Mouse (Mus musculus): ENCODE results near the gene Celsr1. TPM values are rescaled to one million over a fixed set of nuclear protein-coding genes. Genes with fewer than 3 reads are reported as not detected.

Gene Celsr1
- polyA plus RNA-seq, 1 experiment from 2014 or later: 8.8 TPM

DNA sequence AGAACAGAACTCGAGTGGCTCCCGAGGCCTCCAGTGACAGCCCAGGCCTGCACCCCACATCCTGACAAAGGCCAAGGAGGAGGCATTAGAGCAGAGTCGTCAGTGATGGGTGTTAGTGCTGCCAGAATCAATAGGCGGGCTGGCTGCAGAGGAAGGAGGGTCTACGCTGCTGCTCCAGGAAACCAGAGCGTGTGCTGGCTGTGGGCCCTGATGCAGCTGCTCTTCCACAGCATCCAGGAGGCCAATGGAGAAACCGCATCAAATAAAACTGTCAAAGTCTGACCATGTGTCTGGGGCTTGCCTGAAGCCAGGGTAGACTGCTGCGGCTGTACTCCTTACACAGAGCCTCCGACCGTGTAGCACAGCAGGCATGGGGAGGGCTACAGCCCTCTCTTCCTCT, 136.5 kb downstream of the Celsr1 start:
- H3K27me3 ChIP-seq (ENCODE audit: control insufficient read depth, insufficient read depth, low read length): no peaks in the 10 kb centered on the region
- H3K4me1 ChIP-seq (ENCODE audit: control insufficient read depth, insufficient read depth, low read length): no peaks in the 10 kb centered on the region
- no peak overlapping the region for H3K4me3 ChIP-seq (ENCODE audit: low read length)
- no peak for ATAC-seq (ENCODE audit: low FRiP score, low TSS enrichment)
- no peak overlapping the region for H3K4me2 ChIP-seq (replicated peaks; ENCODE audit: low read depth, low read length)
- H3K9me3 ChIP-seq (ENCODE audit: control insufficient read depth, low read length): no peaks in the 10 kb centered on the region
- peaks cover 66% of the 10 kb centered on the region for H3K36me3 ChIP-seq (ENCODE audit: control insufficient read depth, insufficient read depth, low read length)
- WGBS: 78% methylated on average over 10 of the region's 10 CpGs
- no peak overlapping the region for H3K9ac ChIP-seq (ENCODE audit: low read depth, low read length)
- no peak overlapping the region for H3K27ac ChIP-seq (ENCODE audit: low read depth, low read length)

DNA sequence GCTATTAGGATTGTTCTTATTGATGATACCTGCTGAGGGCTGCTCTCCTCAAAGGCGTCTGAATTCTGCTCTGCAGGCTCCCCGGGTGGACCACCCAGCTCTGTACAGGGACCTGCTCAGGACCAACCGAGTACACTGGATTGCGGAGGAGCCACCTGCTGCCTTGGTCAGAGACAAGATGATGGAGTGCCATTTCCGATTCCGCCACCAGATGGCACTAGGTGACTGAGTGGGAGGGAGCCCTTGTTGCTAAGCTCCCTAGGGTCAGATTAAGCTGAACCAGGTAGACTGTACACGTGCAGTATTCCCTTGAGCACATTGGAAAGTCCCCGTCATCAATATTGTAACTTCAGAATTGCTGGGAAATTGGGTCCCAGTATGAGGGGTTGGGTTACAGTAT, 137.3 kb downstream of the Celsr1 start:
- H3K9ac ChIP-seq (ENCODE audit: low read depth, low read length): no peak overlapping the region
- H3K4me3 ChIP-seq (ENCODE audit: low read length): no peak overlapping the region
- H3K36me3 ChIP-seq (ENCODE audit: control insufficient read depth, insufficient read depth, low read length): peaks cover 66% of the 10 kb centered on the region
- 15% methylated on average over 8 of the region's 8 CpGs for WGBS
- ATAC-seq (ENCODE audit: low FRiP score, low TSS enrichment): peak; percentile 60
- no peaks in the 10 kb centered on the region for H3K27me3 ChIP-seq (ENCODE audit: control insufficient read depth, insufficient read depth, low read length)
- no peak overlapping the region for H3K4me2 ChIP-seq (replicated peaks; ENCODE audit: low read depth, low read length)
- H3K27ac ChIP-seq (ENCODE audit: low read depth, low read length): no peak overlapping the region
- H3K9me3 ChIP-seq (ENCODE audit: control insufficient read depth, low read length): no peaks in the 10 kb centered on the region
- no peaks in the 10 kb centered on the region for H3K4me1 ChIP-seq (ENCODE audit: control insufficient read depth, insufficient read depth, low read length)

DNA sequence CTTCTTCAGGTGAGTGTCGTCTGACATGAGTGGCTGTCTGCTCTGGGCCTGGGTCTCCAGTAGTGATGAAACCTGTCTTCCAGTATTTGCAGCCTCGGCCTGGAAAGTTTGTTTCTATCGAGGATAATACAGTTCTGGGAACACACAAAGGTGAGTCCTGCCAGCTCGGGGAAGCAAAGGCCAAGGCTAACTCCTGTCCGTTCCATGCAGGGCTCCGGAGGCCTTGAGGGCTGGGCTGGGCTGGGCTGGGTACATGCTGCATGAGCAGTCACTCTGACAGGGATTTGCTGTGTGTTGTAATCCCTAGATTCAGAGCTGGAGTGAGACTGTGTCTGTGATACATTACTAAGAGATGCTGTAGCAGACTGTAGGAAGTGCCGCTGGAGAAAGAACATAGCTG, 139.7 kb downstream of the Celsr1 start:
- no peak overlapping the region for H3K4me2 ChIP-seq (replicated peaks; ENCODE audit: low read depth, low read length)
- ATAC-seq (ENCODE audit: low FRiP score, low TSS enrichment): no peak
- H3K4me1 ChIP-seq (ENCODE audit: control insufficient read depth, insufficient read depth, low read length): no peaks in the 10 kb centered on the region
- no peaks in the 10 kb centered on the region for H3K9me3 ChIP-seq (ENCODE audit: control insufficient read depth, low read length)
- no peak overlapping the region for H3K27ac ChIP-seq (ENCODE audit: low read depth, low read length)
- 91% methylated on average over 7 of the region's 7 CpGs for WGBS
- H3K36me3 ChIP-seq (ENCODE audit: control insufficient read depth, insufficient read depth, low read length): peaks cover 79% of the 10 kb centered on the region
- no peaks in the 10 kb centered on the region for H3K27me3 ChIP-seq (ENCODE audit: control insufficient read depth, insufficient read depth, low read length)
- H3K9ac ChIP-seq (ENCODE audit: low read depth, low read length): no peak overlapping the region
- H3K4me3 ChIP-seq (ENCODE audit: low read length): no peak overlapping the region

DNA sequence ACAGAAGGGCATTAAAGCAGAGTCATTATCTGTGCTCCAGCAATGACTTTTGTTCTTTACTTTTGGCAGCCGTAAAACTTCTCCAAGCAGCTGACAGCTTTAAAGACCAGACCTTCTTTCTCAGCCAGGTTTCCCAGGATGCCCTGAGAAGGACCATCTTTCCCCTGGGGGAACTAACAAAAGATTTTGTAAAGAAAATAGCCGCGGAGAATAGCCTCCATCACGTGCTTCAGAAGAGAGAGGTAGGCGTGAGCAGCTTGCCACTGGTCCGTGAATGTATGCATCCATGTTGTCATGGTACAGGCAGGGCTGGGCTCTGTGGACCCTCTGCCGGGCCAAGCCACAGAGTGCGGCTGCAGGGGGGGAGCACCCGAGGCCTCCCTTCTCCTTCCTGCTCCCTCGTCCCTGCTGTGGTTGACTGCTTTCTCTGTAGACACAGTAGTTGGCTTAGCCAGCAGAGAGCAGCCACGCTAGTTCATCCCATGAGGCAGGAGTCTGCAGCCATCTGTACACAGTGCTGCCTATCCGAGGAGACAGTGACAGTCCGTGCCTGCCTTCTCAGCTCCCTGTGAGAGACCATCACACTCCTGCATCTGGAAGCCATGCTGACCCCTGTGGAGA, 141.0 kb downstream of the Celsr1 start:
- Histone ChIP-seq H3K4me1 (ENCODE audit: control insufficient read depth, insufficient read depth, low read length) (no peaks in the 10 kb centered on the region), H3K4me2 (replicated peaks; ENCODE audit: low read depth, low read length) (no peak overlapping the region), H3K27me3 (ENCODE audit: control insufficient read depth, insufficient read depth, low read length) (no peaks in the 10 kb centered on the region), H3K36me3 (ENCODE audit: control insufficient read depth, insufficient read depth, low read length) (peaks cover 75% of the 10 kb centered on the region), H3K27ac (ENCODE audit: low read depth, low read length) (no peak overlapping the region), H3K9me3 (ENCODE audit: control insufficient read depth, low read length) (no peaks in the 10 kb centered on the region), H3K4me3 (ENCODE audit: low read length) (no peak overlapping the region), H3K9ac (ENCODE audit: low read depth, low read length) (no peak overlapping the region)
- 72% methylated on average over 13 of the region's 13 CpGs for WGBS
- ATAC-seq (ENCODE audit: low FRiP score, low TSS enrichment): no peak

DNA sequence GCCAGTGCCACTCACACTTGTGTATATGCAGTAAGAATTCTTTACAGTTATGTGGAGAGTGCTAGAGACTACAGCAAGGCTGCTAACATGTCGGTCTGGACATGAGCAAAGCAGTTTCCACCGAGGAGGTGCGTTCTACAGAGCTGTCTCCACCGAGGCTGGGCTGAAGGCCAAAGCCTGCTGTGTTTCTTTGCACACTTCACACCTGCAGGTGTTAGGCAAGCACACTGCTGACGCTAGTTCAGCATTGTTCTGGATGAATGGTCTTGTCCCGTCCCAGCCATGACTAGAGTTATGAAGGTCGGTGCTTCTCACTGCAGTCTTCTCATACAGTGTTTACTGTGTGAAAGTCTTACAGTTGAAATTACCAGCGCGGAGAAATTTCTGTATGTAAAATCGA, 141.6 kb downstream of the Celsr1 start:
- 69% methylated on average over 10 of the region's 10 CpGs for WGBS
- Histone ChIP-seq H3K36me3 (ENCODE audit: control insufficient read depth, insufficient read depth, low read length) (peaks cover 68% of the 10 kb centered on the region), H3K27ac (ENCODE audit: low read depth, low read length) (no peak overlapping the region), H3K9ac (ENCODE audit: low read depth, low read length) (no peak overlapping the region), H3K4me3 (ENCODE audit: low read length) (no peak overlapping the region), H3K4me2 (replicated peaks; ENCODE audit: low read depth, low read length) (no peak overlapping the region), H3K9me3 (ENCODE audit: control insufficient read depth, low read length) (no peaks in the 10 kb centered on the region), H3K4me1 (ENCODE audit: control insufficient read depth, insufficient read depth, low read length) (no peaks in the 10 kb centered on the region), H3K27me3 (ENCODE audit: control insufficient read depth, insufficient read depth, low read length) (no peaks in the 10 kb centered on the region)
- ATAC-seq (ENCODE audit: low FRiP score, low TSS enrichment): no peak

DNA sequence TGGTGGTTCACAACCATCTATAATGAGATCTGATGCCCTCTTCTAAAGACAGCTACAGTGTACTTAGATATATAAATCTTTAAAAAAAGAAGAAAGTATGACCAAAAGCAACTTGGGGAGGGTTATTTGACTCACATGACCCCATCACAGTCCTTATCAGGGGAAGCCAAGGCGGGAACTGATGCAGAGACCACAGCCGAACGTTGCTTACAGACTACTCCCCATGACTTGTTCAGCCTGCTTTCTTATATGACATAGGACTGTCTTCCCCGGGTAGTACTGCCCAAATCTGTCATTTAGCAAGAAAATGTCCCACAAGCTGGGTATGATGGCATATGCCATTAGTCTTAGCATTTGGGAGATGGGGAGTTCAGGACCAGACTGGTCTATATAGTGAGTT, 144.3 kb downstream of the Celsr1 start:
- H3K27me3 ChIP-seq (ENCODE audit: control insufficient read depth, insufficient read depth, low read length): no peaks in the 10 kb centered on the region
- H3K4me2 ChIP-seq (replicated peaks; ENCODE audit: low read depth, low read length): no peak overlapping the region
- no peak overlapping the region for H3K27ac ChIP-seq (ENCODE audit: low read depth, low read length)
- no peak overlapping the region for H3K9ac ChIP-seq (ENCODE audit: low read depth, low read length)
- peaks cover 69% of the 10 kb centered on the region for H3K36me3 ChIP-seq (ENCODE audit: control insufficient read depth, insufficient read depth, low read length)
- no peak overlapping the region for H3K4me3 ChIP-seq (ENCODE audit: low read length)
- no peaks in the 10 kb centered on the region for H3K4me1 ChIP-seq (ENCODE audit: control insufficient read depth, insufficient read depth, low read length)
- no peak for ATAC-seq (ENCODE audit: low FRiP score, low TSS enrichment)
- WGBS: 93% methylated on average over 4 of the region's 4 CpGs
- H3K9me3 ChIP-seq (ENCODE audit: control insufficient read depth, low read length): no peaks in the 10 kb centered on the region

DNA sequence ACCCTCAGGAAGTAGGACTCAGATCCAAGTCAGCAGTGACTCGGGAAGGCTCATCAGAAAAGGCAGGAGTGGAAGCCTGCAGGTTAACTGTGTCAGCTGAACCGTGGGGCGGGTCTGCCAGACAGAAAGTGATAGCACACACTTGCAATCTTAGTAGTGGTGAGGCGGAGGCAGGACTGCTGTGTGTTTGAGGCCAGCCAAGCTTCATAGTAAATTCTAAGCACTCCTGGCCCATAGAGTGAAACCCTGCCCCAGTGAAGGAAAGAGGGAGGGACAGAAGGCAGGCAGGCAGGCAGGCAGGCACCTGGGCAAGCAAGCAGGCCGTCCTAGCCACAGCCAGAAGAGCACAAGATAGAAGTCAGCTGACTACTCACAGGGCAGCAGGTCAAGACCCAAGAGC, 148.0 kb downstream of the Celsr1 start:
- H3K36me3 ChIP-seq (ENCODE audit: control insufficient read depth, insufficient read depth, low read length): peaks cover 57% of the 10 kb centered on the region
- no peaks in the 10 kb centered on the region for H3K27me3 ChIP-seq (ENCODE audit: control insufficient read depth, insufficient read depth, low read length)
- 85% methylated on average over 5 of the region's 5 CpGs for WGBS
- no peak overlapping the region for H3K9ac ChIP-seq (ENCODE audit: low read depth, low read length)
- H3K4me2 ChIP-seq (replicated peaks; ENCODE audit: low read depth, low read length): no peak overlapping the region
- no peak overlapping the region for H3K4me3 ChIP-seq (ENCODE audit: low read length)
- H3K9me3 ChIP-seq (ENCODE audit: control insufficient read depth, low read length): no peaks in the 10 kb centered on the region
- no peaks in the 10 kb centered on the region for H3K4me1 ChIP-seq (ENCODE audit: control insufficient read depth, insufficient read depth, low read length)
- no peak for ATAC-seq (ENCODE audit: low FRiP score, low TSS enrichment)
- no peak overlapping the region for H3K27ac ChIP-seq (ENCODE audit: low read depth, low read length)

DNA sequence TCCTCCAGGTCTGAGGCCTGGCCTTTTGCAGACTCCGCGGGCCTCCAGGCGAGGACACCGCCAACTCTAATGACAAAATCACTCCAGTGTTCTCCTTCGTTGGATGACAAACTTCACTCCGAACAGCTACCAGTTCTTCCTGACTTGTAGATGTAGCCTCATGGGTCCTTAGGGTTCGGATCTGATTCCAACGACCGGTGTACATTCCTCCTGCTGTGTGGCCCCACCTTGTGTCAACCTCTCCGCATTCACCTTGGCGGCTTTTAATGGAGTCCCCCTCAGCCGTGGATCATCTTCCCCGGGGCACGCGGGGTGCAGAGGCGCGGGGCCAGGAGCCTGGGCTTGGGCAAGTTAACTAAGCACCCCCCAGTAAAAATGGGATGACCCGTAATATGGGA, 154.1 kb downstream of the Celsr1 start:
- 1% methylated on average over 18 of the region's 18 CpGs for WGBS
- Histone ChIP-seq H3K4me3 (ENCODE audit: low read length) (peak overlapping the region; percentile 84), H3K27me3 (ENCODE audit: control insufficient read depth, insufficient read depth, low read length) (no peaks in the 10 kb centered on the region), H3K9ac (ENCODE audit: low read depth, low read length) (peak overlapping the region; percentile 83), H3K27ac (ENCODE audit: low read depth, low read length) (no peak overlapping the region), H3K4me2 (replicated peaks; ENCODE audit: low read depth, low read length) (peak overlapping the region; percentile 90), H3K4me1 (ENCODE audit: control insufficient read depth, insufficient read depth, low read length) (peaks cover 7% of the 10 kb centered on the region; the same call in 1 of the 2 replicates), H3K9me3 (ENCODE audit: control insufficient read depth, low read length) (no peaks in the 10 kb centered on the region), H3K36me3 (ENCODE audit: control insufficient read depth, insufficient read depth, low read length) (peaks cover 43% of the 10 kb centered on the region)
- peak; percentile 32 for ATAC-seq (ENCODE audit: low FRiP score, low TSS enrichment)

DNA sequence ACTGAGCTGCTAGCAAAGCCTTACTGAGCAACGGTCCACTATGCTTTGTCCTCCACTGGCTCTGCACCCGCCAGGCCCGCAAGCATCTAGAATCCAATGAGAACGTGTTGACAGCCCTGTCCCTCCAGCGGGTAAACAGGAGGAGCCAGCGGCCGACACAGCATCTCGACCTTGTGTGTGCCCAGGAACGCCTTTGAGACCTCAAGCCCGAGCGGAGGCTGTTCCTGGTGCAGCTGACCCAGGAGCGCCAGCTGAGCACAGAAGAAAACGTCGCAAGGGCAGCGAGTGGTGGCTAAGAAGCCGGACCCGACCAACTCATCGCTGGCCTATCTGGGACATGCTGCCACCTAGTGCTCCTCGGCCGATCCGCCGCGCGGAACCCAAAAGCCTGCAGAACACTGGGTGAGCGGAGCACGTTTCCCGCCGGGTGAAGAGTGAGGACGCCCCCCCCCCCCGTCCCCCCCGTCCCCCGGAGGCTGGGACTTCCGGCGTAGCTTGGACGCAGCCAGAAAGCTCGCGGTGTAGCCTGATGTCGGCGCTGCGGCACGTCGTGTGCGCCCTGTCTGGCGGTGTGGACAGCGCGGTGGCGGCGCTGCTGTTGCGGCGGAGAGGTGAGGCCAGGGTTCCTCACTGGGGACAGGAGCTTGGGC, 154.6 kb downstream of the Celsr1 start, which contains the start of gene Trmu:
Gene Trmu (plus strand): TSS at position 465 of the 650 bp plus-strand sequence.
- 1% methylated on average over 49 of the region's 50 CpGs for WGBS
- Histone ChIP-seq H3K4me3 (ENCODE audit: low read length) (peak within 1 kb of the TSS; percentile 84), H3K4me2 (replicated peaks; ENCODE audit: low read depth, low read length) (peak within 1 kb of the TSS; percentile 90), H3K9me3 (ENCODE audit: control insufficient read depth, low read length) (no peaks in the 10 kb centered on the region), H3K36me3 (ENCODE audit: control insufficient read depth, insufficient read depth, low read length) (peaks cover 43% of the 10 kb centered on the region), H3K4me1 (ENCODE audit: control insufficient read depth, insufficient read depth, low read length) (peaks cover 7% of the 10 kb centered on the region; the same call in 1 of the 2 replicates), H3K27ac (ENCODE audit: low read depth, low read length) (peak within 1 kb of the TSS; percentile 52; the same call in 1 of the 2 replicates), H3K27me3 (ENCODE audit: control insufficient read depth, insufficient read depth, low read length) (no peaks in the 10 kb centered on the region), H3K9ac (ENCODE audit: low read depth, low read length) (peak within 1 kb of the TSS; percentile 83)
- ATAC-seq (ENCODE audit: low FRiP score, low TSS enrichment): peak; percentile 96

Measured in kidney, embryonic 14.5 days (tissue).